Mouse (Mus musculus): Measurements from ENCODE around the gene Gigyf2.

DNA sequence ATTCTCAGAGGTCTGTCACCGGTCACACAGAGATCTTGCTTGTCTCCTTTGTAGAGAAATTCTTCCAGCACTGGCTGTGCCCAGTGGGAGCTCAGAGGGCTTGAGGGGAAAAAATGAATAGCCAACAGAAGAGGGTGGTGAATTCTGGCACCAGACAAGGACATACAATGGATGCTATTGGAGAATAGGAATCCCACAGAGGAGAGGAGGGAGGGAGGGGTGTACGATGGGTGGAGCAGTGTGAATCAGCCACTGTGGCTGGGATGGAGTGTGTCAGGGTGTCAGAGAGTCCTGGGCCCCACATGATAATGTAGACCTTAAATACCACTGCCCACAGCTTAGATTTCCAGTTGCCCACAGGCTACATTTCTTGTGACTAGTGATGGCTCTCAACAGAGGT lies 39.7 kb upstream of the Gigyf2 start:
- TF ChIP-seq POLR2A (IDR thresholded peaks at IDR 0.05; ENCODE audit: low read depth, low read length) = no peak
- TF ChIP-seq CTCF (IDR thresholded peaks at IDR 0.05; ENCODE audit: borderline replicate concordance, insufficient read depth, low read length) = no peak
